Mouse (Mus musculus) G1E (cell line): ENCODE measurements around the gene Rdh14. TPM values are rescaled to one million over a fixed set of nuclear protein-coding genes. Genes with fewer than 3 reads are reported as not detected.

Experiments
- ATAC-seq: 2 replicates; pipeline ENCODE4 v1.8.0; 2016; ENCODE audit warnings: mild to moderate bottlenecking; ENCODE audit not compliant: insufficient number of reproducible peaks, poor library complexity, low FRiP score, severe bottlenecking; ENCODE audit errors: extremely low read depth
- DNase-seq: peaks from one replicate; pipeline ENCODE4 v3.0.0; 2012; ENCODE audit warnings: low spot score
- H3K27me3 ChIP-seq: 2 replicates; pipeline ENCODE4 v1.6.1; 2012; ENCODE audit warnings: mild to moderate bottlenecking, low read length, inconsistent platforms; ENCODE audit not compliant: insufficient read depth
- H3K36me3 ChIP-seq: replicated peaks from 2 replicates; pipeline ENCODE3; 2012; ENCODE audit warnings: mild to moderate bottlenecking, inconsistent platforms
- H3K4me1 ChIP-seq: 2 replicates; pipeline ENCODE4 v1.6.1; 2012; ENCODE audit warnings: low read depth, low read length, inconsistent platforms, mixed read lengths; ENCODE audit not compliant: insufficient read depth
- H3K4me3 ChIP-seq: 2 replicates; pipeline ENCODE4 v1.5.1; 2012; ENCODE audit warnings: low read depth, mild to moderate bottlenecking, inconsistent platforms, low read length, moderate library complexity, mixed read lengths
- H3K9me3 ChIP-seq: replicated peaks from 2 replicates; pipeline ENCODE4 v1.6.1; 2012; ENCODE audit warnings: inconsistent platforms
- CTCF ChIP-seq: IDR thresholded peaks from 2 replicates; pipeline ENCODE4 v1.5.1; 2012; ENCODE audit warnings: low read depth, low read length, inconsistent platforms, mixed read lengths
- GATA1 ChIP-seq: IDR thresholded peaks from 2 replicates; pipeline ENCODE4 v1.6.1; 2012; ENCODE audit warnings: borderline replicate concordance, low read length, inconsistent platforms, mixed read lengths
- GATA2 ChIP-seq: IDR thresholded peaks from 2 replicates; pipeline ENCODE4 v1.6.1; 2012; ENCODE audit warnings: low read depth, low read length, inconsistent platforms, borderline replicate concordance
- POLR2AphosphoS5 ChIP-seq: IDR thresholded peaks from 2 replicates; pipeline ENCODE4 v1.6.1; 2012; ENCODE audit warnings: low read depth, low read length, inconsistent platforms; ENCODE audit not compliant: insufficient replicate concordance
- TAL1 ChIP-seq: conservative IDR thresholded peaks from 2 replicates; pipeline ENCODE4 v1.6.1; 2012; ENCODE audit warnings: low read depth, low read length, inconsistent platforms, mixed read lengths
- polyA plus RNA-seq: library from polyadenylated mRNA; stranded (reverse); fragments of >175 nt; gene quantifications from 2 replicates; pipeline ENCODE4 v1.2.3, GENCODE M21; 2012
- total RNA-seq, 2 experiments: library from RNA; stranded (forward) in 1 of 2; stranded (reverse) in 1 of 2; fragments of 200-1000 nt in 1 of 2; fragments of >200 nt in 1 of 2; fragmentation: Nextera tagmentation in 1 of 2; gene quantifications; 2 replicates each; pipeline ENCODE4 v1.2.3; 2014 to 2017

The Rdh14 gene
- total and polyA plus RNA-seq, 3 experiments, result 10.2 to 20.5 (median 15.0) TPM

- DNase-seq (no peak), ATAC-seq (no peak)
- TF ChIP-seq GATA1, result no peak
- no peak for TF ChIP-seq GATA2
- TF ChIP-seq CTCF, result no peak
- no peak for TF ChIP-seq POLR2AphosphoS5
- TF ChIP-seq TAL1, result no peak
- no peaks in the 10 kb centered on the region for H3K9me3 ChIP-seq
- H3K36me3 ChIP-seq, result no peaks in the 10 kb centered on the region
- no peak overlapping the region for H3K4me3 ChIP-seq
- no peaks in the 10 kb centered on the region for H3K4me1 ChIP-seq
- H3K27me3 ChIP-seq, result no peaks in the 10 kb centered on the region
Observed at GRCm38 (mm10) chr12:10410511-10411179, 20.1 kb downstream of the Rdh14 start.

DNA sequence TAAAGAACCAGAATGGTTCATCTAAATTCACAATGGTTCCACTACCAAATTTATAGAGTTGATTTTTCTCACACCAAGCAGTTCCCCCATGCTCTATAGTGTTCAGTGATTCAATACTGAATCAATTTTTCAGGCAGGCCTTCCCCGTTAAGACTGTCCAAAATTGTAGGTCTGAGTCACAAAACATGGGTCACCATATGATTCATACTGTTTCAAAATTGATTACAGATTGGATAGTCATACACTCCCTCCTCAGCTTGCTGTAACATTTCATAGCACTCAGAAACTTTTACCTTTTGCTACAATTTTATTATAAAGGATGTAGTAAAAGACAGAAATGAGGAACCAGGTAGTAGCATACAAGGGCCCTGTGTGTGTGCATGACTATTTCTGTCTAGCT is 20.9 kb downstream of the Rdh14 start:
- no peaks in the 10 kb centered on the region for H3K27me3 ChIP-seq
- H3K9me3 ChIP-seq, result no peaks in the 10 kb centered on the region
- TF ChIP-seq GATA1 (no peak), GATA2 (no peak), POLR2AphosphoS5 (no peak)
- no peaks in the 10 kb centered on the region for H3K36me3 ChIP-seq
- no peaks in the 10 kb centered on the region for H3K4me1 ChIP-seq
- no peak for DNase-seq
- no peak for ATAC-seq
- H3K4me3 ChIP-seq, result no peak overlapping the region

- Histone ChIP-seq H3K9me3 (no peaks in the 10 kb centered on the region), H3K36me3 (no peaks in the 10 kb centered on the region), H3K4me1 (no peaks in the 10 kb centered on the region), H3K27me3 (no peaks in the 10 kb centered on the region), H3K4me3 (no peak overlapping the region)
- TF ChIP-seq TAL1 (no peak), GATA1 (no peak), GATA2 (no peak), POLR2AphosphoS5 (no peak), CTCF (no peak)
- DNase-seq (no peak), ATAC-seq (no peak)
Observed at GRCm38 (mm10) chr12:10422347-10422746, 31.8 kb downstream of the Rdh14 start.

DNA sequence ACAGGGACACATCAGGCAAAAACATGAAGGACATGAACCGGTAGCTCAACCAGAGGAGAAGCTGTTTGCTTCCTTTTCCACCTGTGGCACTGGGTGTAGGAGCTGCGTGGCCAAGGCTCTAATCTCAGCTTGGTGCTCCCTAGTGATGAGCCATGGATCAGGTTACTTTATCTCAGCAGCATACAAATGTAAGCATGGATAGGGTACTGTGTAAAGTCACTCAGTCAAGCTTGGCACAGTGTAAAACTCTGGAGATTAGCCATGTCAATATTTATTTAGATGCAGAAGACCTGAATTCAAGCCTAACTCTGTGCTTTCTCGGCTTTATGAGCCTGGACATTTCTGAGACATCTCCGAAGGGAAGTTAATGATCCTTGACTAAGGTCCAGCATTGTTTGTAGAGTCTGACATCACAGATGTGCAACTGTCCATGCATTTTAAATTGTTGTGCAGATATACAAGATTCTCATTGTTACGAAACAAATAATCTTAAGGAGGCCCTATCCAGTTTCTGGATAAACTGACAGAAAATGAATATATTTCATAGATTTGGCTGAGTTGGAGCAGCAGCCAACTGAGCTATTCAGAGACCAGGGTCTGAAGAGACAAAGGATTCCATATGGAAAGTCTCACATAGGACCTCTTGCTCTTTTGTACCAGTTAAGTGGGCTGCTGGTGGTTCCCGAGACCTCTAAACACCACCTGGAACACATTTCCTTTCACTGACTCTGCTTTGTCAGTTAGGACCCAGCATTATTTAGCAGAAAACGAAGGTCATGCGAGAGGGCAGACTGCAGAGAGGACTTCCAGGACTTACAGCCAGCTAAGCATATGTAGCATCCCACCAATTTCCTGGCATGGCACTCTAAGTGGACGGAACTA is 35.7 kb downstream of the Rdh14 start:
- H3K27me3 ChIP-seq, result no peaks in the 10 kb centered on the region
- H3K9me3 ChIP-seq, result no peaks in the 10 kb centered on the region
- no peaks in the 10 kb centered on the region for H3K4me1 ChIP-seq
- TF ChIP-seq GATA1, result no peak
- no peak for TF ChIP-seq GATA2
- no peak for TF ChIP-seq CTCF
- no peak for TF ChIP-seq POLR2AphosphoS5
- TF ChIP-seq TAL1, result no peak
- no peak overlapping the region for H3K4me3 ChIP-seq
- no peak for ATAC-seq
- no peaks in the 10 kb centered on the region for H3K36me3 ChIP-seq
- DNase-seq, result no peak

- Histone ChIP-seq H3K4me3 (no peak overlapping the region), H3K4me1 (no peaks in the 10 kb centered on the region), H3K27me3 (no peaks in the 10 kb centered on the region), H3K36me3 (no peaks in the 10 kb centered on the region), H3K9me3 (no peaks in the 10 kb centered on the region)
- TF ChIP-seq TAL1 (no peak), GATA1 (no peak), GATA2 (no peak), POLR2AphosphoS5 (no peak), CTCF (no peak)
- DNase-seq (no peak), ATAC-seq (no peak)
Observed at GRCm38 (mm10) chr12:10430999-10431398, 40.4 kb downstream of the Rdh14 start.

DNA sequence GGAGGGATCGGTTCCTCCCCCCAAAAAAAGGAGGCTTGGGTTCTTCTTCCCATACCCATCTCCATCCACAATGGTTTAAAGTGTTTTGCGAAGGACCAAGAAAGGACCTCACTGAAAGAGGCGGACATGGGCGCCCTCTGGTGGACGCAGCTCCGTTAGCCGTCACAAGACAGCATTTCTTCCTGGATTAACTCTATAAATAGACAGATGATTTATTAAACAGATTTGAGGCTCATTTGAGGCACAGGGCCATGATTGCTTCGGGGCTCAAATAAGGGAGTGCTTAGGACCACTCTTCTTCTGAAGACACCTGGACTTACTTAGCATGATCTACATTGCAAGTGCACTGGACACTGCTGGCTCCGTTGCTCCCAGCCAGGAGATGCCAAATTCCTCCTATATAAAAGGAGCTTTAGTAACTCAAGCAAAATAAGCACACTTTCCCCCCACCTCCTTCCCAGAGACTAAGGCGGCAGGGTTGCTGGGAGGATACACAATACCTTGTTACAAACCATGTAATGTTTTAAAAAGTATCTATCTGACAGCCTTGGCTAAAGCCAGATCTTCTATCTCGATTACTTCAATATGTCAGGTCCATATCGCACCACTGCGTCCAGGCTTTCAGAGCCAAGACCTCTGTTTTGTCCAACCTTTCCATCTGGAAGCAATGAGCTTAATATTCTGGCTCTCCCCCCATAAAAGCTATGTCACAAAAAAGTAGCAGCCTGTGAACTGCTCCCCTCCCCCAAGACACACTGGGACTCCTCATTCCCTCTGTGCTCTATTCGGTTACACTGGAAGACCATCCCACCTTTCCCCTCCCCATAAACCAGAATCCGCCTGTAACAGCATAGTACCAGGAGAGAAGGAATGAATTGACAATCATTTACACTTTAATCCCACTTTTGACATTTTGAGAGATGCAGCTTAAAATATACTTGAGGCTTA is 47.8 kb downstream of the Rdh14 start:
- Histone ChIP-seq H3K4me1 (no peaks in the 10 kb centered on the region), H3K9me3 (no peaks in the 10 kb centered on the region), H3K4me3 (no peak overlapping the region), H3K27me3 (no peaks in the 10 kb centered on the region), H3K36me3 (no peaks in the 10 kb centered on the region)
- peak; percentile 13 for DNase-seq
- TF ChIP-seq POLR2AphosphoS5 (no peak), CTCF (peak; percentile 50), TAL1 (no peak)
- peak; percentile 40; the same call in 1 of the 2 replicates for ATAC-seq
